Mouse (Mus musculus): ENCODE measurements around the gene Cirbp. TPM values are rescaled to one million over a fixed set of nuclear protein-coding genes. Genes with fewer than 3 reads are reported as not detected.

The Cirbp gene
- polyA plus RNA-seq, 1 experiment, result 30.9 TPM

DNA sequence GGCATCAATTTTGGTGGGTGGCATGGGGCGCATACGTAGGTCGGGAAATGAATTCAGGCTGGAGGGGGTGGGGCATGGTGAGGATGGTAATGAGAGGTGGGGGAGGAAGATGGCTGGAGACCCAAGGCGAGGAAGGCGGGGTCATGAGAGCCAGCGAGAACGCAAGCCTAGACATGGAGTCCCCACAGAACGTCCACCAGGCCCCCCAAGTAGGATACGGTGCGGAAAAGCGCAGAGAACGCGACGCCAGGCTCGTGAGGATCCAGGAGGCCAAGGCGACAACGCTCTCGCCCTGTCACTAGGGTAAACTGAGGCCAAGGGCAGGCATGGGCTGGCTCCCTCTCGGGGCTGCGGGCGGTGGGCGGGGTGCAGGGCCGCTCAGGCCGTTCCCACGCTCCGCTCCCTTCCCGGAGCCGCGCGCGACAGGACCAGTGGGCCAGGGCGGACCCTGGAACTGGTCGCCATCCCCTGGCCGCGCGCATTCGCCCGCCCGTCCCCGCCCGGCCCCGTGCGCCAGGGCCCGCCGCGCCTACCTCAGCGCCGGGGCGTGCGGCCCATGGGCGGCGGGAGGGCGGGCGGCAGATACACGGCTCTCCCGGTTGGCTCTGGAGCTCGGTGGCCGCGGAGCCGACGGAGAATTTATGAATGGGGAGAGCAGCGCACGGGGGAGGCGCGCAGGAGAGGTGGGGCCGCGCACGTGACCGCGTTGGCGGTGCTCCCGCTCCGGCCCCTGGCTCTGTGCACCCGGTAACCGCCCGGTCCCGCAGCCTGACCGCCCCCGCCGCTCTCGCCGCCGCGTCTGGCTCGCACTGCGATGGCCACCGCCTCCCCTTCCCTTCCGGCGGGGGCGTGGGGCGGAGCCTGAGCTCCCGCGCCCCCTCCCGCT, 27.0 kb upstream of the Cirbp start, which contains the start of gene Atp5d:
Atp5d (plus strand) TSS at position 80 of the 886 bp plus-strand sequence.
- H3K27me3 ChIP-seq (ENCODE audit: control insufficient read depth, insufficient read depth, insufficient read length), result no peaks in the 10 kb centered on the region
- TF ChIP-seq USF1 (IDR thresholded peaks at IDR 0.05; ENCODE audit: low read depth), result peak; percentile 70
- TF ChIP-seq MYOG (IDR thresholded peaks at IDR 0.05; ENCODE audit: control insufficient read depth, extremely low read depth, insufficient read length), result no peak
- TF ChIP-seq MAX (IDR thresholded peaks at IDR 0.05), result no peak
- TF ChIP-seq CTCF (IDR thresholded peaks at IDR 0.05; ENCODE audit: control insufficient read depth, insufficient read depth, insufficient read length), result no peak
- TF ChIP-seq FOSL1 (IDR thresholded peaks at IDR 0.05; ENCODE audit: insufficient read depth, low read length, poor library complexity, severe bottlenecking), result no peak
- TF ChIP-seq MYOD1 (IDR thresholded peaks at IDR 0.05; ENCODE audit: control insufficient read depth, insufficient read length, low read depth), result no peak
- no peak for TF ChIP-seq CEBPB (IDR thresholded peaks at IDR 0.05; ENCODE audit: low read depth)

DNA sequence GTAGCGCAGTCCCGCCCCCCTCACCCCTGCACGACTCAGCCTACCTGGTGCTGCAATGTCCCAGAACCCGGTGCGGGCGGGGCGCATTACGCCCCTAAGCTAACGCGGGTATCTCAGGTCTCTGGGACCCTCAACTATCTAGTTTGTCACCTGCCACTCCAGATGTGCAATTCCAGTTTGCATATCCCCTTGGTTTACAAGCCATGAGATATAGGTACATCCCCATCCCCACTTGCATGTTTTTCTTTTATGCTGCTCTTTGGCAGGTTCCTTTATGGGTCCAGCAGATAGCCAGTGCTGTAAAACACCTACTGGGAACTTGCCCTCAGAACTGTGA, 26.4 kb upstream of the Cirbp start:
- Histone ChIP-seq H3K36me3 (ENCODE audit: control insufficient read depth, insufficient read depth) (peaks cover 12% of the 10 kb centered on the region), H3K79me2 (ENCODE audit: control insufficient read depth, insufficient read depth) (peaks cover 23% of the 10 kb centered on the region), H3K27me3 (ENCODE audit: control insufficient read depth, insufficient read depth, insufficient read length) (no peaks in the 10 kb centered on the region), H3K4me3 (ENCODE audit: insufficient read depth, poor library complexity, severe bottlenecking) (peak overlapping the region; percentile 37), H3K79me3 (ENCODE audit: low read depth) (peaks cover 19% of the 10 kb centered on the region), H3ac (ENCODE audit: control insufficient read depth, insufficient read length, low read depth) (peak overlapping the region; percentile 1)
- TF ChIP-seq MYOG (IDR thresholded peaks at IDR 0.05; ENCODE audit: control insufficient read depth, extremely low read depth, insufficient read length) (no peak), FOSL1 (IDR thresholded peaks at IDR 0.05; ENCODE audit: insufficient read depth, low read length, poor library complexity, severe bottlenecking) (no peak), USF1 (IDR thresholded peaks at IDR 0.05; ENCODE audit: low read depth) (no peak), CTCF (IDR thresholded peaks at IDR 0.05; ENCODE audit: control insufficient read depth, insufficient read depth, insufficient read length) (no peak), CEBPB (IDR thresholded peaks at IDR 0.05; ENCODE audit: low read depth) (no peak), MYOD1 (IDR thresholded peaks at IDR 0.05; ENCODE audit: control insufficient read depth, insufficient read length, low read depth) (no peak), MAX (IDR thresholded peaks at IDR 0.05) (no peak)

More for the DNA sequence above, 27.0 kb upstream of the Cirbp start, which contains the start of gene Atp5d:
- peaks cover 17% of the 10 kb centered on the region for H3K79me2 ChIP-seq (ENCODE audit: control insufficient read depth, insufficient read depth)
- H3K79me3 ChIP-seq (ENCODE audit: low read depth), result peaks cover 15% of the 10 kb centered on the region
- H3ac ChIP-seq (ENCODE audit: control insufficient read depth, insufficient read length, low read depth), result peak within 1 kb of the TSS; percentile 88
- peaks cover 6% of the 10 kb centered on the region for H3K36me3 ChIP-seq (ENCODE audit: control insufficient read depth, insufficient read depth)
- peak within 1 kb of the TSS; percentile 37 for H3K4me3 ChIP-seq (ENCODE audit: insufficient read depth, poor library complexity, severe bottlenecking)

- TF ChIP-seq MAX (IDR thresholded peaks at IDR 0.05), result no peak
- no peak for TF ChIP-seq MYOD1 (IDR thresholded peaks at IDR 0.05; ENCODE audit: control insufficient read depth, insufficient read length, low read depth)
- TF ChIP-seq CTCF (IDR thresholded peaks at IDR 0.05; ENCODE audit: control insufficient read depth, insufficient read depth, insufficient read length), result no peak
- TF ChIP-seq CEBPB (IDR thresholded peaks at IDR 0.05; ENCODE audit: low read depth), result no peak
- no peak for TF ChIP-seq USF1 (IDR thresholded peaks at IDR 0.05; ENCODE audit: low read depth)
- no peak for TF ChIP-seq MYOG (IDR thresholded peaks at IDR 0.05; ENCODE audit: control insufficient read depth, extremely low read depth, insufficient read length)
- no peak for TF ChIP-seq FOSL1 (IDR thresholded peaks at IDR 0.05; ENCODE audit: insufficient read depth, low read length, poor library complexity, severe bottlenecking)
- Histone ChIP-seq H3K79me2 (ENCODE audit: control insufficient read depth, insufficient read depth) (peaks cover 30% of the 10 kb centered on the region), H3K36me3 (ENCODE audit: control insufficient read depth, insufficient read depth) (peaks cover 19% of the 10 kb centered on the region), H3K79me3 (ENCODE audit: low read depth) (peaks cover 23% of the 10 kb centered on the region), H3K4me3 (ENCODE audit: insufficient read depth, poor library complexity, severe bottlenecking) (no peak overlapping the region), H3ac (ENCODE audit: control insufficient read depth, insufficient read length, low read depth) (no peak overlapping the region), H3K27me3 (ENCODE audit: control insufficient read depth, insufficient read depth, insufficient read length) (no peaks in the 10 kb centered on the region)
These were observed 25.7 kb upstream of the Cirbp start for GRCm38 (mm10) chr10:80139975-80140665.

GRCm38 (mm10) chr10:80140666-80141035, 25.1 kb upstream of the Cirbp start, which contains the start of gene Cbarp:
Gene Cbarp, minus strand, starts transcription at chr10:80140835.
- TF ChIP-seq CTCF (IDR thresholded peaks at IDR 0.05; ENCODE audit: control insufficient read depth, insufficient read depth, insufficient read length) (no peak), USF1 (IDR thresholded peaks at IDR 0.05; ENCODE audit: low read depth) (no peak), CEBPB (IDR thresholded peaks at IDR 0.05; ENCODE audit: low read depth) (no peak), MAX (IDR thresholded peaks at IDR 0.05) (no peak), MYOD1 (IDR thresholded peaks at IDR 0.05; ENCODE audit: control insufficient read depth, insufficient read length, low read depth) (no peak), FOSL1 (IDR thresholded peaks at IDR 0.05; ENCODE audit: insufficient read depth, low read length, poor library complexity, severe bottlenecking) (no peak), MYOG (IDR thresholded peaks at IDR 0.05; ENCODE audit: control insufficient read depth, extremely low read depth, insufficient read length) (no peak)
- Histone ChIP-seq H3K79me3 (ENCODE audit: low read depth) (peaks cover 26% of the 10 kb centered on the region), H3K27me3 (ENCODE audit: control insufficient read depth, insufficient read depth, insufficient read length) (no peaks in the 10 kb centered on the region), H3K36me3 (ENCODE audit: control insufficient read depth, insufficient read depth) (peaks cover 24% of the 10 kb centered on the region), H3ac (ENCODE audit: control insufficient read depth, insufficient read length, low read depth) (peak within 1 kb of the TSS; percentile 39), H3K79me2 (ENCODE audit: control insufficient read depth, insufficient read depth) (peaks cover 36% of the 10 kb centered on the region), H3K4me3 (ENCODE audit: insufficient read depth, poor library complexity, severe bottlenecking) (peak within 1 kb of the TSS; percentile 79)

DNA sequence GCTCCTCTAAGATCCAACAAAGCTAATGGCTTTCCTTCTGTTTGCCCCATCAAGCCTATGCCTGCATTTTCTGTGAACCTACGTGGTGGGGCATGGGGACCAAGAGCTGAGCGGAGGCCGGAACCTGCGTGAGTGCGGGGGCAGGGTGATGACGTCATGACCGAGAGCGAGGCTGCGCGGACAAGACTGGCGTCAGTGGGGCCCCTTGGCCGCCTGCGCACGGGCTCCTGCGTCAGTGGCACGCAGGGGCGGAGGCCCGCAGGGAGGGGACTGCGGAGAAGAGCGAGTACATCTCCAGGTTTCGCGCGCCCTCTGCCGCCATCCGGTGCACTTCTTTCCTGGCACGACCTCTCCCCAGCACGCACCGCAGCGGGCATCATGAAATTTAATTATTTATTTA, 24.5 kb upstream of the Cirbp start:
- peaks cover 42% of the 10 kb centered on the region for H3K79me2 ChIP-seq (ENCODE audit: control insufficient read depth, insufficient read depth)
- TF ChIP-seq CEBPB (IDR thresholded peaks at IDR 0.05; ENCODE audit: low read depth) (no peak), MYOD1 (IDR thresholded peaks at IDR 0.05; ENCODE audit: control insufficient read depth, insufficient read length, low read depth) (no peak), USF1 (IDR thresholded peaks at IDR 0.05; ENCODE audit: low read depth) (no peak), MYOG (IDR thresholded peaks at IDR 0.05; ENCODE audit: control insufficient read depth, extremely low read depth, insufficient read length) (no peak), FOSL1 (IDR thresholded peaks at IDR 0.05; ENCODE audit: insufficient read depth, low read length, poor library complexity, severe bottlenecking) (no peak), MAX (IDR thresholded peaks at IDR 0.05) (peak; percentile 66), CTCF (IDR thresholded peaks at IDR 0.05; ENCODE audit: control insufficient read depth, insufficient read depth, insufficient read length) (peak; percentile 87)
- H3K4me3 ChIP-seq (ENCODE audit: insufficient read depth, poor library complexity, severe bottlenecking), result no peak overlapping the region
- H3K36me3 ChIP-seq (ENCODE audit: control insufficient read depth, insufficient read depth), result peaks cover 28% of the 10 kb centered on the region
- peak overlapping the region; percentile 39 for H3ac ChIP-seq (ENCODE audit: control insufficient read depth, insufficient read length, low read depth)
- no peaks in the 10 kb centered on the region for H3K27me3 ChIP-seq (ENCODE audit: control insufficient read depth, insufficient read depth, insufficient read length)
- H3K79me3 ChIP-seq (ENCODE audit: low read depth), result peaks cover 29% of the 10 kb centered on the region
